Mouse (Mus musculus): ENCODE data around the gene Trim14. TPM values are rescaled to one million over a fixed set of nuclear protein-coding genes. Genes with fewer than 3 reads are reported as not detected.
"Not testable (repeated sequence)": the region's sequence is repeated elsewhere in the genome, so short reads cannot be mapped to it uniquely, and the experiment has no call there.

The Trim14 gene
- polyA plus RNA-seq, 1 experiment from 2014 or later: 14.8 TPM

DNA sequence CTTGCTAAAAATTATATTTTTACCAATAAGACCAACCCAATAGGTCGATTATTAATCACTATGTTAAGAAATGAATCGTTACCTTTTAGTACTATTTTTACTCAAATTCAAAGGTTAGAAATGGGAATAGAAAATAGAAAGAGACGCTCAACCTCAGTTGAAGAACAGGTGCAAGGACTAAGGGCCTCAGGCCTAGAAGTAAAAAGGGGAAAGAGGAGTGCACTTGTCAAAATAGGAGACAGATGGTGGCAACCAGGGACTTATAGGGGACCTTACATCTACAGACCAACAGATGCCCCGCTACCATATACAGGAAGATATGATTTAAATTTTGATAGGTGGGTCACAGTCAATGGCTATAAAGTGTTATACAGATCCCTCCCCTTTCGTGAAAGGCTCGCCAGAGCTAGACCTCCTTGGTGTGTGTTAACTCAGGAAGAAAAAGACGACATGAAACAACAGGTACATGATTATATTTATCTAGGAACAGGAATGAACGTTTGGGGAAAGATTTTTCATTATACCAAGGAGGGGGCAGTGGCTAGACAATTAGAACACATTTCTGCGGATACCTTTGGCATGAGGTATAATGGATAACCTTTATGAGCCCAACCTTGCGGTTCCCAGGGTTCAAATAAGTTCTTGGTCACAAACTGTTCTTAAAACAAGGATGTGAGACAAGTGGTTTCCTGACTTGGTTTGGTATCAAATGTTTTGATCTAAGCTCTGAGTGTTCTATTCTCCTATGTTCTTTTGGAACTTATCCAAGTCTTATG, 39.8 kb upstream of the Trim14 start:
- H3K9me3 ChIP-seq (ENCODE audit: control insufficient read depth, low read length); H3K27ac ChIP-seq (ENCODE audit: low read length); H3K4me2 ChIP-seq (ENCODE audit: low read depth, low read length); H3K4me3 ChIP-seq (ENCODE audit: low read length); ATAC-seq; H3K27me3 ChIP-seq (replicated peaks; ENCODE audit: control insufficient read depth, insufficient read depth, low read length); H3K36me3 ChIP-seq (ENCODE audit: control insufficient read depth, insufficient read depth, low read length); H3K9ac ChIP-seq (ENCODE audit: low read depth, low read length): not testable (repeated sequence)
- WGBS: 81% methylated on average over 6 of the region's 10 CpGs
- H3K4me1 ChIP-seq (ENCODE audit: control insufficient read depth, insufficient read depth, low read length): peaks cover 20% of the 10 kb centered on the region

DNA sequence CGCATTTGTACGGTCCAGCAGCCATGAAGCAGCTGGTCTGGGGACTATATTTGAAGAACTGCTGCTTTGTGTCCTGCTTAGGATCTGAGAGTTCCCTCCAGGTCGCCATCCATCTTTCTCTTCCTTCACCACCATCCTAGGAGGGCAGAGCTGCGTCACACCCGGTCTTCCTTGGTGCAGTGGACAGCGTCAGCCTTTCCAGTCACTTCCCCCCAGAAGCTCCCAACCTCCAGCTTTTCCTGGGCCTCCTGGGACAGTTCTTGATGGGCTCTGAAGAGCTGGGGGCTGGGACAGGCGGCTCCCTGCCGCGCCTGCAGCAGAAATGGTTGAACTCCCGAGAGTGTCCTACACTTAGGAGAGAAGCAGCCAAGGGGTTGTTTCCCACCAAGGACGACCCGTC, 38.9 kb upstream of the Trim14 start:
- ATAC-seq: peak; percentile 10; the same call in 1 of the 2 replicates
- 58% methylated on average over 10 of the region's 12 CpGs for WGBS
- Histone ChIP-seq H3K4me1 (ENCODE audit: control insufficient read depth, insufficient read depth, low read length) (peaks cover 22% of the 10 kb centered on the region), H3K9me3 (ENCODE audit: control insufficient read depth, low read length) (no peaks in the 10 kb centered on the region; the same call in 1 of the 2 replicates), H3K36me3 (ENCODE audit: control insufficient read depth, insufficient read depth, low read length) (no peaks in the 10 kb centered on the region; the same call in 1 of the 2 replicates), H3K9ac (ENCODE audit: low read depth, low read length) (no peak overlapping the region), H3K4me2 (ENCODE audit: low read depth, low read length) (no peak overlapping the region), H3K27ac (ENCODE audit: low read length) (peak overlapping the region; percentile 66; the same call in 1 of the 2 replicates), H3K4me3 (ENCODE audit: low read length) (no peak overlapping the region), H3K27me3 (replicated peaks; ENCODE audit: control insufficient read depth, insufficient read depth, low read length) (no peaks in the 10 kb centered on the region)

DNA sequence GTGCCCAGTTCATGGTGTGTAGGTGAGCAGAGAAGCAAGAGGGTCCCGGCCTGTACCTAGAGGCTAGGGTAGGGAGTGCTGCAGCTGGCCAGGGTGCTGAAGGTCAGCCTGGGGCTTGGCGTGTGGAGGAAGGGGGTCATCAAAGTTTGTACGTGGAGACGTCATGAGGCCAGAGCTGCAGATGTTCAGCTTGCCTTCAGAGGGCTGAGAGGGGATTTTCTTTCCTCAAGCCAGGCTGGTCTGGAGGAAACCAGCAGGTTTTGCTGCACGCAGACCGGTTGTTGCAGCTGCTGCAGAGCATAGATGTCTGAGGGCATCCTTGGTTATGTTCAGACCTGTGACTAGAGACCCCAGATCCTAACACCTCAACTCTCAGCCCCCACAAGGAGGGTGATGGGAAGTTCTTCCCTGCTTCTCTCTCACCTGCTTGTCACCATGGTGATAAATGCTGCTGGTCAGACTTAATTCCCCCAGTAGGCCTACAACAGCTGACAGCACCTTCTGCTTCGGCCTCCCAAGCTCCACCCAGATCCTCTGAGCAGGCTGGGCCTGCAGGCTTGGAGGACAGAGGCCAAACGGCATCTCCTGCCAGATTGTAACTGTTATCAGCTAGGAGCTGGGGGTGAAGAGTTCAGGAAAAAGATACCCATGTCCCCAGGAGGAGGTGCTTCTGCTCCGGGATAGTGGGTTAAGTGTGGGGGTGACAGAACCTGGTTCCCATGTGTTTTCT, 38.2 kb upstream of the Trim14 start:
- Histone ChIP-seq H3K27me3 (replicated peaks; ENCODE audit: control insufficient read depth, insufficient read depth, low read length) (no peaks in the 10 kb centered on the region), H3K4me3 (ENCODE audit: low read length) (no peak overlapping the region), H3K9ac (ENCODE audit: low read depth, low read length) (peak overlapping the region; percentile 5; the same call in 1 of the 2 replicates), H3K4me1 (ENCODE audit: control insufficient read depth, insufficient read depth, low read length) (peaks cover 24% of the 10 kb centered on the region), H3K27ac (ENCODE audit: low read length) (peak overlapping the region; percentile 66; the same call in 1 of the 2 replicates), H3K36me3 (ENCODE audit: control insufficient read depth, insufficient read depth, low read length) (no peaks in the 10 kb centered on the region; the same call in 1 of the 2 replicates), H3K9me3 (ENCODE audit: control insufficient read depth, low read length) (no peaks in the 10 kb centered on the region; the same call in 1 of the 2 replicates), H3K4me2 (ENCODE audit: low read depth, low read length) (no peak overlapping the region)
- WGBS: 34% methylated on average over 9 of the region's 9 CpGs
- peak; percentile 52 for ATAC-seq

DNA sequence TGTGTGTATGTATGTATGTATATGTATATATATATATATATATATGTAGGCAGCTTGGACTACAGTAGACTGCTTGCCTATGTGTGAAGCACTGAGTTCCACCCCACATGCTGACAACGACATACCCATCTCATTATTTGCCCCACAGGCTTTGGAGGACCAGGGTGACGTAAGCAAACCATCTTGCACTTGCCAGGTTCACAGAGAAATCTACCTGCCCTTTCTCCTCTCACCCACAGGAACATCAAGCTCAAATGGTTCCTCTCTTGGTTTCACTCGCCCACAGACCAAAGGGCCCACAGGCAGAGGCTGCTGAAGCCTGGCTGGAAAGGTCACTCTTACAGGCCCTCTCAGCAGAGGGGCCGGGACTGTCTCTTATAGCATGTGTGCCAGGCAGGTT, 36.7 kb upstream of the Trim14 start:
- Histone ChIP-seq H3K9me3 (ENCODE audit: control insufficient read depth, low read length) (no peaks in the 10 kb centered on the region), H3K27me3 (replicated peaks; ENCODE audit: control insufficient read depth, insufficient read depth, low read length) (no peaks in the 10 kb centered on the region), H3K4me3 (ENCODE audit: low read length) (no peak overlapping the region), H3K4me2 (ENCODE audit: low read depth, low read length) (no peak overlapping the region), H3K36me3 (ENCODE audit: control insufficient read depth, insufficient read depth, low read length) (no peaks in the 10 kb centered on the region), H3K4me1 (ENCODE audit: control insufficient read depth, insufficient read depth, low read length) (peaks cover 24% of the 10 kb centered on the region), H3K27ac (ENCODE audit: low read length) (no peak overlapping the region; the same call in 1 of the 2 replicates), H3K9ac (ENCODE audit: low read depth, low read length) (no peak overlapping the region)
- WGBS: 82% methylated on average over 4 of the region's 4 CpGs
- 0 out of 2 replicates have a peak, but pooled peaks have one; percentile 12 for ATAC-seq

DNA sequence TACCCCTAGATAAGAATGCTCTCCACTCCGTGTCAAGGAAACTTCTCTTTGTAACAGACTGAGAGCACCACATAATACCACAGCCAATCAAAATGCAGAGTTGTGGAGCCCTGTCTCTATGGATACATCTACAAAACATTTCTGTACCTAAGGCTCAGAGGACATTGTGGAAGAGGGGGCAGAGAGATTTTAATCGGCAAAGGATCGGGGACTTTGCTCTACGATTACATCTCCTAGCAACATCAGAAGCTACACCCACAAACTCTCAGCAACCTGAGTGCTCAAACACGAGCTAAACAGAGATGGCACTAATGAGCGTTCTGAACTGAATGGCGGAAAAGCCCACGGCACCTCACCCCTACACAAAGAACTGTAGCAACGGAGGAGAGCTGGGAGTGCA, 35.8 kb upstream of the Trim14 start:
- Histone ChIP-seq H3K9me3 (ENCODE audit: control insufficient read depth, low read length) (no peaks in the 10 kb centered on the region), H3K4me1 (ENCODE audit: control insufficient read depth, insufficient read depth, low read length) (peaks cover 24% of the 10 kb centered on the region), H3K27me3 (replicated peaks; ENCODE audit: control insufficient read depth, insufficient read depth, low read length) (no peaks in the 10 kb centered on the region), H3K4me2 (ENCODE audit: low read depth, low read length) (no peak overlapping the region), H3K27ac (ENCODE audit: low read length) (no peak overlapping the region), H3K36me3 (ENCODE audit: control insufficient read depth, insufficient read depth, low read length) (no peaks in the 10 kb centered on the region), H3K9ac (ENCODE audit: low read depth, low read length) (no peak overlapping the region), H3K4me3 (ENCODE audit: low read length) (no peak overlapping the region)
- 86% methylated on average over 9 of the region's 9 CpGs for WGBS
- ATAC-seq: no peak

- Histone ChIP-seq H3K4me3 (ENCODE audit: low read length) (no peak overlapping the region), H3K4me2 (ENCODE audit: low read depth, low read length) (no peak overlapping the region), H3K4me1 (ENCODE audit: control insufficient read depth, insufficient read depth, low read length) (peaks cover 21% of the 10 kb centered on the region), H3K27me3 (replicated peaks; ENCODE audit: control insufficient read depth, insufficient read depth, low read length) (no peaks in the 10 kb centered on the region), H3K27ac (ENCODE audit: low read length) (no peak overlapping the region), H3K36me3 (ENCODE audit: control insufficient read depth, insufficient read depth, low read length) (no peaks in the 10 kb centered on the region), H3K9me3 (ENCODE audit: control insufficient read depth, low read length) (no peaks in the 10 kb centered on the region), H3K9ac (ENCODE audit: low read depth, low read length) (no peak overlapping the region)
- 49% methylated on average over 5 of the region's 5 CpGs for WGBS
- no peak for ATAC-seq
Measured at GRCm38 (mm10) chr4:46569671-46570070, 33.7 kb upstream of the Trim14 start.

DNA sequence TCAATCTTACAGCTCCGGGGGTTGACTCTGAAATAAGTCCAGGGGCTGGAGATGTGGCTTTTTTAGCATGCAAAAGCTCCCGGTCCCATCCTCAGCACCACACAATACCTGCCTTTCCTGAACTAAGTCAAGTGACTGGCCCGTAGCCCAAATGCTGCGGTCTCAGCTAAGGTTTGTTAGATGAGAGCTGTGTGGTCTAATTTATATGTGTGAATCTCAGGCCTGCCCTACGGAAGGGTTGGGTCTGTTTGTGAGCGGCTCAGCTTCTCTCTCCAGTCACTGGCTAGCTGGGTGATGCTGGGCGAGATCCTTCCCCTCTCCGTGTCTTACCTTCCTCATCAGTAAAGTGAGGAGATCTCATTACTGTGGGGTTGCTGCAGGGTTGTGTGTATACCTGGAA, 32.2 kb upstream of the Trim14 start:
- H3K27ac ChIP-seq (ENCODE audit: low read length): no peak overlapping the region
- no peak overlapping the region for H3K4me3 ChIP-seq (ENCODE audit: low read length)
- H3K9me3 ChIP-seq (ENCODE audit: control insufficient read depth, low read length): no peaks in the 10 kb centered on the region
- no peak overlapping the region for H3K4me2 ChIP-seq (ENCODE audit: low read depth, low read length)
- no peaks in the 10 kb centered on the region for H3K27me3 ChIP-seq (replicated peaks; ENCODE audit: control insufficient read depth, insufficient read depth, low read length)
- H3K9ac ChIP-seq (ENCODE audit: low read depth, low read length): no peak overlapping the region
- 85% methylated on average over 8 of the region's 8 CpGs for WGBS
- peaks cover 6% of the 10 kb centered on the region; the same call in 1 of the 2 replicates for H3K4me1 ChIP-seq (ENCODE audit: control insufficient read depth, insufficient read depth, low read length)
- H3K36me3 ChIP-seq (ENCODE audit: control insufficient read depth, insufficient read depth, low read length): no peaks in the 10 kb centered on the region
- no peak for ATAC-seq

DNA sequence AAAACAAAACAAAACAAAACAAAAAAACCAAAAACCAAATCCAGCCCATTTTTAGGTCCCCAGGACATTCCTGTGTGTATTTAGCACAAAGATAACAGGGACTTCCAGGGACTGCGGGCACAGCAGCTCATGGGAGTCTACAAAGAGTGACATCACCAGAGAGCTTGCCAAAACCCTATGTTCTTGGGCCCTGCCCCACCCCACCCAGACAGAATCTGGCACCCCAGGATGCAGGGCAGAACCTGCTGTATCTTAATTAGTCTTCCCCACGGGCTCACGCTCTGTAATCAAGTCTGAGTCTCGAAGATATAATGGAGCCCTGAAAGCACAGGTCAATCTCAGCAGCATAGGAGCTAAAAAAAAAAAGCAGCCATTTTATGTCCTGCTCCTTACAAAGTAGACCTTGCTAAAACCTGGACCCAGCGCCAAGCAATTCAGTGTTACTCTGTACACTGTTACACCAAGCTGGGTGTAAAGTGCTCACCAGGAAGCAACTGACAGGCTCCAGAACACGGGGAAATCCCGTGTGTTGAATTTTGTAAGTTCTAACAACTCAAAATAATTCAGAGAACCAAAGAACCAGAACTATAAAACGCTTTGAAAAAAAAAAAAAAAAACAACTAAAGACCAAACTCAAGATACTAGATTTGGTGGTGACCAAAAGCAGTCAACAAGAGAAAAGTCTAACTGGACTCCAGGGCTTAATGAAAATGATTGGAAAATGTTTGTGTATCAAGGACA, 31.2 kb upstream of the Trim14 start:
- H3K4me3 ChIP-seq (ENCODE audit: low read length): no peak overlapping the region

DNA sequence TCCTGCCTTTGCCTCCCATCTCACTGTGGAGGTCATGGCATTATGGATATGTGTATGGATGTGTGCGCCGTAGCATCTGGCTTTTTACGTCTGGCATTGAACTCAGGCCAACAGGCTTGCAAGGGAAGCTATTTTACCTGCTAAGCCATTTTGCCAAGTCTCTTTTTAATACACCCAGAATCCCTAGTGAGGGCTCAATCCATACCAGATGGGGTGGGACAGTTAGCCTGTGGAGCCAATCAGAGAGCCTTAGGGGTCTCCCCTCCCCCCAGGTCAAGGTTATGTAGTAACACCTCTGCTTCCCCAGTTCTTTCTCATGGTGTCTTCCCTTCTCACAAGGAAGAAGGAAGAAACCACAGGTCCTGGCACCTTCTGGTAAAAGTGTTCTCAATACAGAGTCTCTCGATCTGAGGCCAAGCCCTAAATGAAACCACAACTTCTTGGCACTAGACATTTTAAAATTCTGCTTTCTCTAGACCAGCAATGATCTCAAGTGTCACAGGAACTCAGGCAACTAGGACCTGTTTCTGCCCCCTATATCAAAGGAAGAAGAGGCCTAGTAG, 29.5 kb upstream of the Trim14 start:
- Histone ChIP-seq H3K4me3 (ENCODE audit: low read length) (no peak overlapping the region), H3K27me3 (replicated peaks; ENCODE audit: control insufficient read depth, insufficient read depth, low read length) (no peaks in the 10 kb centered on the region), H3K27ac (ENCODE audit: low read length) (no peak overlapping the region), H3K9ac (ENCODE audit: low read depth, low read length) (no peak overlapping the region), H3K4me1 (ENCODE audit: control insufficient read depth, insufficient read depth, low read length) (peaks cover 5% of the 10 kb centered on the region; the same call in 1 of the 2 replicates), H3K36me3 (ENCODE audit: control insufficient read depth, insufficient read depth, low read length) (no peaks in the 10 kb centered on the region), H3K9me3 (ENCODE audit: control insufficient read depth, low read length) (no peaks in the 10 kb centered on the region), H3K4me2 (ENCODE audit: low read depth, low read length) (no peak overlapping the region)
- ATAC-seq: no peak
- 93% methylated on average over 4 of the region's 4 CpGs for whole genome bisulfite sequencing

More for the DNA sequence above, 31.2 kb upstream of the Trim14 start:
- no peak overlapping the region for H3K4me2 ChIP-seq (ENCODE audit: low read depth, low read length)
- H3K36me3 ChIP-seq (ENCODE audit: control insufficient read depth, insufficient read depth, low read length): no peaks in the 10 kb centered on the region
- H3K9me3 ChIP-seq (ENCODE audit: control insufficient read depth, low read length): no peaks in the 10 kb centered on the region
- no peak overlapping the region for H3K27ac ChIP-seq (ENCODE audit: low read length)
- no peak overlapping the region for H3K9ac ChIP-seq (ENCODE audit: low read depth, low read length)
- H3K4me1 ChIP-seq (ENCODE audit: control insufficient read depth, insufficient read depth, low read length): peaks cover 4% of the 10 kb centered on the region; the same call in 1 of the 2 replicates
- ATAC-seq: no peak
- no peaks in the 10 kb centered on the region for H3K27me3 ChIP-seq (replicated peaks; ENCODE audit: control insufficient read depth, insufficient read depth, low read length)
- 70% methylated on average over 8 of the region's 8 CpGs for whole genome bisulfite sequencing
